Mouse (Mus musculus): ENCODE results near the gene Pxdc1.

DNA sequence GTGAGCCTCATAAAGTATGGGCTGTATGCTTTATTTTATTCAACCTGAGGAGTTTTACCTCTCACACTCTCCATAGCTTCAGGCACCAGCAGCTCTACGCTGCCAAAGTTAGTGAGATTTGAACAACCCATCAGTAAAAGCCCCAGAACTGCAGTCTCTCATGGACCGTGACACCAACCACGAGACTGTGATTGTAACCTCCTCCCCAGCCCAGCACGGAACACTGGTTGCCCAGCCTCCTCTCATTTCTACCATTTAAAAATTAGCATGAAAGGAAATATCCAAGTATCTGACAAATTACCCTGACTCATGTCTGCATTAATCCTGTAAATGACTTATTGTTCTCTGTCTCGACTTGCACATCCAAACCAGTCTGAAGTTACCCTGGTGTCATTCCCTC, 23.2 kb upstream of the Pxdc1 start:
- TF ChIP-seq GATA1 (IDR thresholded peaks at IDR 0.05; ENCODE audit: borderline replicate concordance, low read length) (no peak), FLI1 (IDR thresholded peaks at IDR 0.05; ENCODE audit: low read length) (no peak)

Measured in megakaryocyte, embryonic 14.5 days (primary cell).